Mouse (Mus musculus) E14TG2a.4 (cell line): ENCODE results near the gene Gon4l.

Source experiments
- H3K27me3 ChIP-seq: 2 replicates; pipeline ENCODE4 v1.6.1; 2014; ENCODE audit warnings: low read length, control low read depth; ENCODE audit not compliant: insufficient read depth
- H3K36me3 ChIP-seq: 2 replicates; pipeline ENCODE4 v1.6.1; 2014; ENCODE audit warnings: low read length, control low read depth; ENCODE audit not compliant: insufficient read depth
- H3K4me1 ChIP-seq: replicated peaks from 2 replicates; pipeline ENCODE4 v1.6.1; 2014; ENCODE audit warnings: low read depth, low read length, control low read depth
- H3K4me3 ChIP-seq: replicated peaks from 2 replicates; pipeline ENCODE4 v1.5.1; 2014; ENCODE audit warnings: mild to moderate bottlenecking, low read length
- H3K9me3 ChIP-seq: 2 replicates; pipeline ENCODE4 v1.6.1; 2014; ENCODE audit warnings: low read length, control low read depth
- CTCF ChIP-seq: conservative IDR thresholded peaks from 2 replicates; pipeline ENCODE4 v1.5.1; 2014; ENCODE audit warnings: low read length
- NANOG ChIP-seq: IDR thresholded peaks from 2 replicates; pipeline ENCODE4 v1.6.1; 2014; ENCODE audit warnings: borderline replicate concordance, low read length, mixed read lengths
- POU5F1 ChIP-seq: IDR thresholded peaks from 2 replicates; pipeline ENCODE4 v1.6.1; 2014; ENCODE audit warnings: low read length, borderline replicate concordance

Gon4l gene

DNA sequence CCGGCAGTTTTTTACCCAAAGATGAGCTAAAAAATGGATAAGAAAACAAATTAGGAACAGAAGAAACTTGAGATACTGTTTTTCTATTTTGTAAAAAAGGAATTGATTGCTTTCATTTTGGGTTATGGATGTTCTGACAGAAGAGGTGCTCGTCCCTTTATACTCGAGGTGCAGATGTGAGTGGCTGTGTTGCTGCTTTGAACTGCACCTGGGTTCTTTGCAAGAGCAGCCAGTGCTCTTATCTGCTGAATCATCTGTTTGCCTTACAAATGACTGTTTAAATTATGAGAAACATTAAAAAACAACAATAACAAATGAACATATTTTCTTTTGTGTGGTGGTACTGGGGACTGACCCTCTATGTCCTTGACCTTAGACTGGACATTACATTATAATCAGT is 94.5 kb downstream of the Gon4l start:
- Histone ChIP-seq H3K4me1 (peaks cover 4% of the 10 kb centered on the region), H3K4me3 (no peak overlapping the region), H3K9me3 (no peaks in the 10 kb centered on the region), H3K36me3 (peaks cover 98% of the 10 kb centered on the region), H3K27me3 (no peaks in the 10 kb centered on the region)
- no peak for TF ChIP-seq POU5F1
- no peak for TF ChIP-seq NANOG
- no peak for TF ChIP-seq CTCF

DNA sequence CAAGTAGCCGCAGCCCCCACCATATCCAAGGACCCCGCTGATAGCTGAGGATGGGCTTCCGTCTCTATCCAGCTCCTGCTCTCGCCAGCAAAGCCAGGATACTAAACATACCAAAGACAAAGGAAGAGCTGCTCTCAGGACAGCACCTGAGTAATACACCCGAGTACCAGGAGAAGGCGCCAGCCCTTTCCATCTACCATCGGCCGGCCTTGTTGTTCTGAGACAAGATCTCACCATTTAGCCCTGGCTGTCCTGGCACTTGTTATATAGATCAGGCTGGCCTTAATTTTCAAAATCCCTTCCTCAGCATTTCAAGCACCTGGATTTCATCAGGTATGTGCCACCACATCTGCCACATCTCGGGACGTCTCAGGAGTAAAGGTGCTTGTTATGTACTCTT is 104.0 kb downstream of the Gon4l start:
- TF ChIP-seq POU5F1: no peak
- TF ChIP-seq CTCF: peak; percentile 18; the same call in 1 of the 2 replicates
- no peak for TF ChIP-seq NANOG
- no peaks in the 10 kb centered on the region for H3K9me3 ChIP-seq
- H3K27me3 ChIP-seq: no peaks in the 10 kb centered on the region
- H3K4me3 ChIP-seq: no peak overlapping the region
- peaks cover 93% of the 10 kb centered on the region for H3K36me3 ChIP-seq
- 0 out of 2 replicates have a peak, but pooled peaks cover 7% of the 10 kb centered on the region for H3K4me1 ChIP-seq

DNA sequence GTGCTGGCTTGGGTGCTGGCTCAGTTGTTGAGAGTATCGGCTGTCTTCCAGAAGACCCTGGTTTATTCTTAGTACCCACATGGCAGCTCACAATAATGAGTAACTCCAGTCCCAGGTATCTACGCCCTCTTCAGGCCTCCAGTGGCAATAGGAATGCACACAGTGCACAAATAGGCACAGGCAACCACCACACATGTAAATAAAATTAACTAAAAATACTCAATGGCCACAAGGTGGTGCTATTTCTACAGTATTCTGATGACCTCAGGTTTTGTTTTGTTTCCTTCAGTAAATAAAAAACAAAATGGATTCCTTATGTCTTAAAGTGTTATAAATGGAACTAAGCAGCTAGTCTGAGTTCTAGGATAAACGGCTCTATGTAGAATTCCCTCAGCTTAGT is 104.7 kb downstream of the Gon4l start:
- TF ChIP-seq CTCF (peak; percentile 51), POU5F1 (no peak), NANOG (no peak)
- Histone ChIP-seq H3K4me3 (no peak overlapping the region), H3K4me1 (0 out of 2 replicates have a peak, but pooled peaks cover 7% of the 10 kb centered on the region), H3K9me3 (no peaks in the 10 kb centered on the region), H3K27me3 (no peaks in the 10 kb centered on the region), H3K36me3 (peaks cover 87% of the 10 kb centered on the region)

DNA sequence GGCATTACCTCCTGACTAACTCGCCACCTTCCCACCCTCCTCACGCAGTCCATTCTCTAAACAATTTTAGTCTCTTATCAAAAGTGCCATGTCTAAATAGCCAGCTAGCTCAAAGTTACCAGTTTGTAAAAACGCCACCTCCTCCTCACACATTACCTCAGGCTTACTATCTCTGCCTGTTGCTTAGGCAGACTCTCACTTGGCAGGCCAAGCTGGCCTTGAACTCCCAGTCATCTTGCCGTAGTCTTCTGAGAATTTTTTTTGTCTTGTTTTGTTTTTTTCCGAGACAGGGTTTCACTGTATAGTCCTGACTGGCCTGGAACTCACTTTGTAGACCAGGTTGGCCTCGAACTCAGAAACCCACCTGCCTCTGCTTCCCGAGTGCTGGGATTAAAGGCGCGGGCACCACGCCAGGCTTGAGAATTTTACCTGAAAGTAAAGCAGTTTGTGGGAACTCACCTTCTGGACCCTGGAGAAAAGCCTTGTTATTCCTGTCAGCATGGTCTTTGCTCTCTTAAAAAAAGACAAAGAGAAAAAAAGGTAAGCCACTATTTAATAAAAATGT is 107.4 kb downstream of the Gon4l start:
- H3K9me3 ChIP-seq: no peaks in the 10 kb centered on the region
- H3K27me3 ChIP-seq: no peaks in the 10 kb centered on the region
- H3K36me3 ChIP-seq: peaks cover 60% of the 10 kb centered on the region
- H3K4me1 ChIP-seq: peaks cover 15% of the 10 kb centered on the region; the same call in 1 of the 2 replicates
- TF ChIP-seq CTCF (no peak), POU5F1 (no peak), NANOG (no peak)
- no peak overlapping the region for H3K4me3 ChIP-seq

DNA sequence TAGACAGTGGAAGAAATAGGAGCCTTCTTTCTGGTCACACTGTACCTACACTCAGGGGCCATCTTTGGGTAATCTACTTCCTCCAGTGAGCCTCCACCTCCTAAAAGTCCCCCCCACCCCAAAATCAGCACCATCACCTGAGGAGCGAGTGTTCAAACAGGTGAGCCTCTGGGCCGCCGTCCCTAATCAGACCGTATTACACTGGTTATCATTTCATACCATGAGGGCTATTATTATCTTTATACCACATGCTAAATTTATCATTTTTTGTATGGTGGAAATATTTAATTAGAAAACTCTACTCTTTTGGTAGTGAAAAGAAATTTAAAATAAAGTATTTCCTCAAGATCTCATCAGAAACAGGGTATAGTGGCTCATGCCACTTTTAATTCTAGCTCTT is 109.1 kb downstream of the Gon4l start:
- Histone ChIP-seq H3K4me3 (no peak overlapping the region), H3K4me1 (peaks cover 28% of the 10 kb centered on the region), H3K36me3 (peaks cover 43% of the 10 kb centered on the region), H3K27me3 (no peaks in the 10 kb centered on the region), H3K9me3 (no peaks in the 10 kb centered on the region)
- no peak for TF ChIP-seq NANOG
- no peak for TF ChIP-seq POU5F1
- TF ChIP-seq CTCF: no peak

DNA sequence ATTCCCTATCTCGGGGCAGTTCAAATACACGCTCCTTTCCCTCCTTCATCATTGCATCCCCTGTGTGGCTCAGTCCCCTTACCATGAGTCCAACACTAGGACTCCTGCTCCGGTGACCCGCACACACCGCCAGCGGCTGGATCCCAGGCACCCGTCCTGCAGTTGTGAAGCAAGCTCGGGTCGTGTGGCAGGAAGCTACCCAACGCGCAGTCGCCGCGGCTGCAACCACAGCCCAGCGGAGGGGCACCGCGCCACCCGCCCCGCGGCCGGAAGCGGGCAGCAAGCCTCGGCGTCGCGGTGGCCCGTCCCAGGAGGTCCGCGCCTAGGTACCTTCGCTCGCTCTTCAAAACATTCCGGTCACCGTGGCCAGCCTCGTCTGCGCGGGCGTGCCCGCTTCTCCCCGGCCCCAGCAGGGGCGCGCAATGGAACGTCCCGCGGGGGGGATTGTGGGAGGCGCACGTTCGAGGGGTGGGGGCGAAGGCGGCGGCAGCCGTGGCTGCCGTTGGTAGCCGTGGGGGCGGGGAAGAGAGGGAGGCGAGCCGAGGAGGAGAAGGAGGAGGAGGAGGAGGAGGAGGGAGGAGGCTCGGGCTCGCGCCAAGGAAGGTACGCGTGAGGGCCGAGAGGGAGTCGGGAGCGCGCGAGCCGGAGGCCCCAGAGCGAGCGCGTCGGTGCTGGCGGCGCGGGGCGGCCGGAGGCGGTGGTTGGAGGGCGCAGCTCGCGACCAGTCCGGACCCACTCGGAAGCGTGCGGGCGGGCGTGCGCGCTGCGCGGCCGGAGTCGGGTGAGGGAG is 115.0 kb downstream of the Gon4l start:
- no peak for TF ChIP-seq CTCF
- TF ChIP-seq POU5F1: no peak
- TF ChIP-seq NANOG: no peak
- peaks cover 39% of the 10 kb centered on the region for H3K4me1 ChIP-seq
- H3K36me3 ChIP-seq: no peaks in the 10 kb centered on the region
- no peaks in the 10 kb centered on the region for H3K27me3 ChIP-seq
- H3K9me3 ChIP-seq: no peaks in the 10 kb centered on the region
- peak overlapping the region; percentile 97 for H3K4me3 ChIP-seq

DNA sequence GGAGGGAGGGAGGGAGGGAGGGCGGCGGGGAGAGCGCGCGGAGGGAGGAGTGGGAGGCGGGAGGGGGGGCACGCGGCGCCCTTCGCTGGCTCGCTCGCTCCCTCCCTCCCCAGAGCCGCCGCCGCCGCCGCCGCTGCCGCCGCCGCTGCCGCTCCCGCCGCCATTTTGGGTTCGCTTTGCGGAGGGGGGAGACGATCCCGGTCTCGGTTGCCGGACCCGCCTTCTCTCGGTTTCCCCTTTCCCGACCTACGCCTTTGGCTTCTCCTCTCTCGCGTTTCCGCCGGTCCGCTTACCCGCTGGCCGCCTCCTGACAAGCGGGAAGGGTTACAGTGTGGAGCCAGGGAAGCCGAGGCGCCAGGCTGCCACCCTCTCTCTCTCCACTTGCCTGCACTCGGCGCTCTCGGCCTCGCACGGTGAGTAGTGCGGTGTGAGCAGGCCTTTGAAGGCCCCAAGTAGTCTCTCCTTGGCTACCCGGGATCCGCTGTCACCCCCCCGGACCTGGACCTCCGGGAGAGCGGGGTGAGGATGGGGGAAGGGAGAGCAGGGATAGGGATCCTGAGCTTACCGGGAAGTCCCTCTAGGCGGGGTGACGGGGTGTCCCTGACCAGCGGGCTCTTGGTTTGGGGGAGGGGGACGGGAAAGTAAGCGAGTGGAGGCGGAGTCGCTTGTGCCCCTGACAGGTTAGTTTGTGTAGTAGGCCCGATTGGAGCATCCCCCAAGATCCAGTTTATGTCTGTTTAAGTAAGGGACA is 115.7 kb downstream of the Gon4l start, which contains the start of the genes Ash1l and Dap3:
Gene Ash1l, plus strand, starts transcription at position 47 of the 751 bp plus-strand sequence.
Gene Dap3, minus strand, starts transcription at position 606 of the 751 bp plus-strand sequence.
- H3K4me3 ChIP-seq: peak within 1 kb of the TSS; percentile 97
- H3K4me1 ChIP-seq: peaks cover 36% of the 10 kb centered on the region

DNA sequence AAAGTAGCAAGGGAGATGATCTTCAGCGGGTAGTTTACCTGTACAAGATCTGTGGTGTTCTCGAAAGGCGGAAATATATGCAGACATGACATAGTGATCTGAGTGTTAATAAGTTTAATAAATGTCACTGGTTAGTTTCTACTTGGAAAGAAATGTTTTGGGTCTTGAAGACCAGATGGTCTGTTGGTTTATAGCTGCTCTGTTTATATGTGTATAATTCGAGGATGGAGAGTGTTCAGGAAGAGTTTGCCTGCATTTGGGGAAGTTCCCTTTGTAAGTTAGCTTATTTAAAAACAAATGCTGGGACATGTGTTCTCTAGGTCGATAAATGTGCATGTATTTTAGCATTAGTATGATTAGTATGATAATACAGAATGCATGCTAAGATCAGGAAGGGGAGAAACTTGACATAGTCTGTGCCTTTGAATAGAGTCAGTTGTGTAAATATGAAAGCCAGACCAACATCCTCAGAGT is 116.3 kb downstream of the Gon4l start:
- H3K4me3 ChIP-seq: peak overlapping the region; percentile 97
- peaks cover 36% of the 10 kb centered on the region for H3K4me1 ChIP-seq
- TF ChIP-seq NANOG: no peak
- TF ChIP-seq POU5F1: no peak
- TF ChIP-seq CTCF: no peak
- no peaks in the 10 kb centered on the region for H3K36me3 ChIP-seq
- H3K27me3 ChIP-seq: no peaks in the 10 kb centered on the region
- H3K9me3 ChIP-seq: no peaks in the 10 kb centered on the region

More for the DNA sequence above, 115.7 kb downstream of the Gon4l start, which contains the start of the genes Ash1l and Dap3:
- Histone ChIP-seq H3K36me3 (no peaks in the 10 kb centered on the region), H3K9me3 (no peaks in the 10 kb centered on the region), H3K27me3 (no peaks in the 10 kb centered on the region)
- TF ChIP-seq POU5F1 (no peak), CTCF (no peak), NANOG (no peak)
